Mouse (Mus musculus) stomach, postnatal 0 days (tissue): Measurements from ENCODE around the gene Nudt5. TPM values are rescaled to one million over a fixed set of nuclear protein-coding genes. Genes with fewer than 3 reads are reported as not detected.

ENCODE experiments used
- ATAC-seq: fragments of 200-750 bp; cut with Nextera tagmentation; 2 replicates; pipeline ENCODE4 v1.8.0; 2017; ENCODE audit not compliant: low FRiP score, low TSS enrichment
- DNase-seq: peaks from one replicate; pipeline ENCODE4 v3.0.0-alpha.2; 2016; ENCODE audit warnings: low spot score
- H3K27ac ChIP-seq: fragments of 300-500 bp; sonication (generic); replicated peaks from 2 replicates; pipeline ENCODE4 v1.5.1; 2014; ENCODE audit warnings: mild to moderate bottlenecking, control low read depth
- H3K27me3 ChIP-seq: fragments of 300-500 bp; sonication (generic); 2 replicates; pipeline ENCODE4 v1.6.1; 2014; ENCODE audit warnings: low read length; ENCODE audit not compliant: control insufficient read depth, insufficient read depth
- H3K36me3 ChIP-seq: fragments of 300-500 bp; sonication (generic); 2 replicates; pipeline ENCODE4 v1.6.1; 2014; ENCODE audit warnings: low read length, mixed read lengths; ENCODE audit not compliant: control insufficient read depth, insufficient read depth
- H3K4me1 ChIP-seq: fragments of 300-500 bp; sonication (generic); replicated peaks from 2 replicates; pipeline ENCODE4 v1.6.1; 2014; ENCODE audit warnings: antibody characterized with exemption; ENCODE audit not compliant: control insufficient read depth, insufficient read depth
- H3K4me2 ChIP-seq: fragments of 300-500 bp; sonication (generic); replicated peaks from 2 replicates; pipeline ENCODE4 v1.6.1; 2014; ENCODE audit warnings: low read depth, mild to moderate bottlenecking, control low read depth, moderate library complexity
- H3K4me3 ChIP-seq: fragments of 300-500 bp; sonication (generic); 2 replicates; pipeline ENCODE4 v1.5.1; 2014; ENCODE audit warnings: low read depth, low read length, control low read depth
- H3K9ac ChIP-seq: fragments of 300-500 bp; sonication (generic); 2 replicates; pipeline ENCODE4 v1.6.1; 2014; ENCODE audit warnings: mild to moderate bottlenecking, low read length, control low read depth, mixed read lengths
- H3K9me3 ChIP-seq: fragments of 300-500 bp; sonication (generic); 2 replicates; pipeline ENCODE4 v1.6.1; 2016; ENCODE audit warnings: low read length; ENCODE audit not compliant: control insufficient read depth
- CTCF ChIP-seq: IDR thresholded peaks from 2 replicates; pipeline ENCODE4 v1.5.1; 2016; ENCODE audit warnings: antibody characterized with exemption, low read depth, mild to moderate bottlenecking, moderate library complexity
- EP300 ChIP-seq: optimal IDR thresholded peaks from 2 replicates; pipeline ENCODE3; 2016; ENCODE audit warnings: antibody characterized with exemption
- WGBS: fragments of 180-500 bp; shearing (Covaris S2); extraction: QIAGEN DNeasy Blood & Tissue Kit; methylation state at CpG from one replicate; pipeline ENCODE4 v1.1.7; 2014; 5-methylcytosine and 5-hydroxymethylcytosine counted together
- polyA plus RNA-seq: library from polyadenylated mRNA; unstranded; fragments of >200 nt; fragmentation: Nextera tagmentation; extraction: Ambion mirVana; gene quantifications from 2 replicates; pipeline ENCODE4 v1.2.1, GENCODE M21; 2015

Nudt5 gene
- polyA plus RNA-seq, 1 experiment from 2014 or later, result 29.1 TPM

DNA sequence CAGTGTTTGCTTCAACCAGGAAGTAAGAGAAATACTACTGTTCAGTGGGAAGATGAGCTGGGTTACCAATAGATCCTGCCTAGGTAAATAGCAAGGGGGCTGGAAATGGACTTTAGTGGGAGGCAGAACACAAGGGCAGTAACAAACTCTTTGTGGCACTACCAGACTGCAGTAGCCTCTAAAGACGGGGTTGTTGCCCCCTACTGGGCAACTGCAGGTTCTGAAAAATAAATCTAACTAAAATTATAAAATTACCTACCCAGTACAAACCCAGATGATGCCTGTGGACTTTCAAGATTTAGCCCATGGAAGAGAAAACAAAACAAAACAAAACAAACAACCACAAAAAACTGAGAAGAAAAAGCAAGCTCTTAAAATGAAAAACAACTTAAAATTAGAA, 20.6 kb upstream of the Nudt5 start:
- TF ChIP-seq EP300, result no peak
- TF ChIP-seq CTCF, result peak; percentile 64
- Histone ChIP-seq H3K27ac (no peak overlapping the region), H3K4me1 (no peaks in the 10 kb centered on the region), H3K9me3 (no peaks in the 10 kb centered on the region), H3K36me3 (peaks cover 12% of the 10 kb centered on the region), H3K9ac (no peak overlapping the region), H3K4me2 (no peak overlapping the region), H3K27me3 (no peaks in the 10 kb centered on the region), H3K4me3 (no peak overlapping the region)
- 26% methylated on average over 1 of the region's 1 CpGs for WGBS
- ATAC-seq (no peak), DNase-seq (no peak)

GRCm38 (mm10) chr2:5824685-5825084, 20.1 kb upstream of the Nudt5 start:
- H3K4me1 ChIP-seq, result no peaks in the 10 kb centered on the region
- no peaks in the 10 kb centered on the region for H3K9me3 ChIP-seq
- TF ChIP-seq EP300, result no peak
- TF ChIP-seq CTCF, result no peak
- ATAC-seq (no peak), DNase-seq (no peak)
- H3K27me3 ChIP-seq, result no peaks in the 10 kb centered on the region
- H3K9ac ChIP-seq, result no peak overlapping the region
- no peak overlapping the region for H3K4me2 ChIP-seq
- peaks cover 10% of the 10 kb centered on the region; the same call in 1 of the 2 replicates for H3K36me3 ChIP-seq
- WGBS, result 63% methylated on average over 5 of the region's 5 CpGs
- H3K27ac ChIP-seq, result no peak overlapping the region
- no peak overlapping the region for H3K4me3 ChIP-seq

DNA sequence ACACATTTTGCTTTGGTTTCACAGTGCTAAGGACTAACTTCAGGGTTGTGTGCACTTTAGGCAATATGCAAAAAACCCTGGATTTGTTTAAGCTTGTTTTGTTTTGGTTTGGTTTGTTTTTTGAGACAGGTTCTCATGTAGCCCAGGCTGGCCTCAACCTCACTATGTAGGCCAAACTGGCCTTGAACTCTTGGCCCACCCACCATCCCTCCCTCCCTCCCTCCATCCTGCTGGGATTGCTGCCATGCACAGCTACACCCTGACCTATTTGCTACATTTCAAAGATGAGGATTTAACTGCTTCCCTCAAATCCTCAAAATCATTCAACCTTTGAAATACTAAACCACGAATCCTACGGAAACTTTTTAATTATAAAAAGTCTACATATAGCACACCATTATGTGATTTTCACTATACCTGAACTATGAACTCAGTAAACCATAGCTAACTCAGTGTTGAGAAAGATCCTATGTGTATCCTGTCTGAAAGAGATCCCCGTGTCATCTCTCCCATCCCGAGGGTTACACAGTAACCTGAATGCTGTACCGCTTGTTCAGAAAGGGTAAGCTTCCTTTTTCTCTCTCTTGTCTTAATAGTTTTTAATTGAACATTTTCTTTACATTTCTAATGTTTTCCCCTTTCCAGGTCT, 19.4 kb upstream of the Nudt5 start:
- peaks cover 8% of the 10 kb centered on the region; the same call in 1 of the 2 replicates for H3K36me3 ChIP-seq
- no peaks in the 10 kb centered on the region for H3K27me3 ChIP-seq
- TF ChIP-seq CTCF (no peak), EP300 (no peak)
- H3K27ac ChIP-seq, result no peak overlapping the region
- ATAC-seq, result no peak
- no peak overlapping the region for H3K4me3 ChIP-seq
- 93% methylated on average over 5 of the region's 5 CpGs for WGBS
- H3K9me3 ChIP-seq, result no peaks in the 10 kb centered on the region
- DNase-seq, result no peak
- H3K4me2 ChIP-seq, result no peak overlapping the region
- no peaks in the 10 kb centered on the region for H3K4me1 ChIP-seq
- no peak overlapping the region for H3K9ac ChIP-seq

DNA sequence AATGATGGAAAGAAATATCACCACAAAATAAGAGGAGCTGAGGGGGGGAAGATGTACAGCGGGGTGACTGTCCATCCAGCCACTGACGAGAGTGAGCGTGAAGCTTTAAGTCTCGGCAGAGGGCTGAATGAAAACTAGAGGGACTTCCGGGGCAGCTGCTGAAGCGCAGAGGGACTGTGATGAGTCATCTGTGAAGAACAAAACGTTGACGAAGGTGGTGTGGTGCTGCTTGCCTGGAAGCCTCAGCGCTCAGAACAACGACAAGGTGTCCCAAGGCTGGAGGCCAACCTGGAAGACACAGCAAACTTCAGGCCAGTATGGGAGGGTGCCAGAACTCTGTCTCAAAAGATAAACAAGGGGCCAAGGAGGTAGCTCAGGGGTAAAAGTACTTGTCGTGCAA, 4.0 kb upstream of the Nudt5 start:
- TF ChIP-seq EP300, result no peak
- TF ChIP-seq CTCF, result no peak
- H3K27ac ChIP-seq, result no peak overlapping the region
- H3K4me2 ChIP-seq, result no peak overlapping the region
- H3K4me1 ChIP-seq, result no peaks in the 10 kb centered on the region
- no peak for DNase-seq
- peaks cover 4% of the 10 kb centered on the region; the same call in 1 of the 2 replicates for H3K36me3 ChIP-seq
- H3K27me3 ChIP-seq, result no peaks in the 10 kb centered on the region
- no peak overlapping the region for H3K4me3 ChIP-seq
- H3K9ac ChIP-seq, result no peak overlapping the region
- no peak for ATAC-seq
- no peaks in the 10 kb centered on the region for H3K9me3 ChIP-seq
- 89% methylated on average over 11 of the region's 11 CpGs for WGBS

- peak overlapping the region; percentile 71 for H3K4me2 ChIP-seq
- H3K9me3 ChIP-seq, result no peaks in the 10 kb centered on the region
- H3K27me3 ChIP-seq, result no peaks in the 10 kb centered on the region
- peak overlapping the region; percentile 80 for H3K9ac ChIP-seq
- TF ChIP-seq CTCF, result 0 out of 2 replicates have a peak, but pooled peaks have one; percentile 6
- no peak for TF ChIP-seq EP300
- WGBS, result 4% methylated on average over 23 of the region's 23 CpGs
- peak overlapping the region; percentile 95 for H3K27ac ChIP-seq
- H3K4me1 ChIP-seq, result no peaks in the 10 kb centered on the region
- H3K36me3 ChIP-seq, result peaks cover 4% of the 10 kb centered on the region; the same call in 1 of the 2 replicates
- peak; percentile 48 for ATAC-seq
- H3K4me3 ChIP-seq, result peak overlapping the region; percentile 76
- no peak for DNase-seq
Measured at GRCm38 (mm10) chr2:5844181-5844872, 492 bp upstream of the Nudt5 start.

DNA sequence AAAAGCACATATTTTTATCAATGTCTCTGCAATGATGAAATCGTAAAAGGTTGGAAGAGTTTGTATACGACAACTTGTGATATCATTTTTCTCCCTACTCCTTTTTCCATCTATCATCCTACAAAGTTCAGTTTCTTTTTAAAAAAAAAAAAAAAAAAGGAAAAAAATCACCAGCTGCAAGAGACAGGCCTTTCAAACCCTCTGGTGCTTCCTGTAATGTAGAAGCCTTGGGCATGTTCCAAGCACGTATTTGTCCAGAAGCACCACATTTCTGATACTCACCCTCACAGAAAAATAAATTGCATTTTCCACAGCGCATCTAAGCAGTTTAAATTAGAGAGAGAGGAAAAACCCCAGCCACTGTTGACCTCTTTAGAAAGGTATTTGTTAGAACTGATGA, 1.0 kb downstream of the Nudt5 start:
- peak overlapping the region; percentile 80 for H3K9ac ChIP-seq
- H3K27ac ChIP-seq, result no peak overlapping the region
- H3K36me3 ChIP-seq, result no peaks in the 10 kb centered on the region
- H3K9me3 ChIP-seq, result no peaks in the 10 kb centered on the region
- no peak for ATAC-seq
- no peaks in the 10 kb centered on the region for H3K4me1 ChIP-seq
- 11% methylated on average over 4 of the region's 4 CpGs for WGBS
- peak overlapping the region; percentile 64 for H3K4me2 ChIP-seq
- H3K27me3 ChIP-seq, result no peaks in the 10 kb centered on the region
- H3K4me3 ChIP-seq, result peak overlapping the region; percentile 76
- TF ChIP-seq CTCF (no peak), EP300 (no peak)
- no peak for DNase-seq
